Mouse (Mus musculus): ENCODE results near the gene Osbpl9. TPM values are rescaled to one million over a fixed set of nuclear protein-coding genes. Genes with fewer than 3 reads are reported as not detected.

Osbpl9 gene
- polyA plus RNA-seq, 1 experiment from 2014 or later, result 83.1 TPM

DNA sequence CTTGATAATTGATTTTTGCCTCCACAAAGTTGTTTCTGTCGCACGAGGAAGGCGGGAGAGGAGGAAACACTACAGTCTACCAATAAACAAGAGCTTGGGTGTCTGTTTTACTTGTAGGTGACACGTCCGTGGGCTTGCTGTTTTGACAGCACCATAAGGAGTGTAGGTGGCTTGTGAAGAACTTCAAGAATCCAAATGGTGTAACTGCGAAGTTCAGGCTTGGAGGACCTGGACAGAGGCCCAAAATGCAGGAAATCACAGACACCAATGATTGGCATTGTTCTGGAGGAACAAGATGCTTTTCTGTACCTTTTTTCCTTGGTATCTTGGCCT, 83.8 kb downstream of the Osbpl9 start:
- Histone ChIP-seq H3K4me1 (ENCODE audit: control insufficient read depth, insufficient read depth, low read length) (no peaks in the 10 kb centered on the region), H3K4me3 (ENCODE audit: low read depth, low read length) (peak overlapping the region; percentile 47), H3K9ac (ENCODE audit: low read length) (peak overlapping the region; percentile 45), H3K36me3 (ENCODE audit: control insufficient read depth, insufficient read depth, low read length) (no peaks in the 10 kb centered on the region), H3K27ac (ENCODE audit: low read depth, low read length) (no peak overlapping the region), H3K4me2 (ENCODE audit: low read depth) (peak overlapping the region; percentile 68), H3K27me3 (ENCODE audit: control insufficient read depth, insufficient read depth, low read length) (no peaks in the 10 kb centered on the region), H3K9me3 (ENCODE audit: control insufficient read depth, low read length) (no peaks in the 10 kb centered on the region)
- WGBS, result 7% methylated on average over 6 of the region's 6 CpGs
- ATAC-seq (ENCODE audit: insufficient read depth, low FRiP score, low TSS enrichment), result 0 out of 2 replicates have a peak, but pooled peaks have one; percentile 20
- no peak for DNase-seq (ENCODE audit: low spot score)

DNA sequence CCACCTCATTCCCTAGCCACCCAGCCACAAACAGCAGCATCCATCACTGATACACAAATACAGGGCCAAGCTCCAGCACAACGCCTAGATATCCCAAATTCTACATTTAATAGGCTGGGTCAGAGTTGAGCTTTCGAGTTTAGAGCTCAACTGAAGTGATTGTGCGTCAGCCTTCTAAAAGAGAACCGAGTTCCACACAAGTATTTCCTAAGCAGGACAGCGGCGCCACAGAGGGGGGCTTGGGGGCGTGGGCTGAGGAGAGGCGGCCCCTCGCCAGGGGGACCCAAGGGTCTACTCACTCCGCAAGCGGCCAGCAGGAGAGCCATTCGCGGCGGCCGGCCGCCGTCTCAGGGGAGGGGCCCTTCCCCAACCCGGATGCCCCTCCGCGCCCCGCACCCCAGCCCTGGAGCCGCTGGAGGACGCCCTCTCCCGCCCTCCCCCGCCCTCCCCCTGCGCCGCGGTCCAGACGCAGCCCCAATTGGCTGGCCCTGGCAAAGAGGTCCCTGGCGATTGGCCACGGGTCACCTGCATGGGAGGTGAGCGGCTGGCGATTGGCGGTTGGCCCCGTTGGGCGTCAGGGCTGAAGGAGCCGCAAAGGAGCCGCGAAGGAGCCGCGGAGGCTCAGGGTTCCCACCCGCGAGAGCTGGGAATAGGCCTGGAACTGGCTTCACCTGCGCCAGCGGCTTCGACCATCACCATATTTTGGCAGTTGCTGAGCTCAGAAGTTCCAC, 84.3 kb downstream of the Osbpl9 start:
- H3K4me2 ChIP-seq (ENCODE audit: low read depth), result peak overlapping the region; percentile 68
- no peaks in the 10 kb centered on the region for H3K36me3 ChIP-seq (ENCODE audit: control insufficient read depth, insufficient read depth, low read length)
- H3K9ac ChIP-seq (ENCODE audit: low read length), result peak overlapping the region; percentile 45
- no peaks in the 10 kb centered on the region for H3K27me3 ChIP-seq (ENCODE audit: control insufficient read depth, insufficient read depth, low read length)
- WGBS, result 0% methylated on average over 34 of the region's 46 CpGs
- DNase-seq (ENCODE audit: low spot score) (peak; percentile 91), ATAC-seq (ENCODE audit: insufficient read depth, low FRiP score, low TSS enrichment) (peak; percentile 99)
- peak overlapping the region; percentile 47 for H3K4me3 ChIP-seq (ENCODE audit: low read depth, low read length)
- H3K9me3 ChIP-seq (ENCODE audit: control insufficient read depth, low read length), result no peaks in the 10 kb centered on the region
- H3K27ac ChIP-seq (ENCODE audit: low read depth, low read length), result no peak overlapping the region
- no peaks in the 10 kb centered on the region for H3K4me1 ChIP-seq (ENCODE audit: control insufficient read depth, insufficient read depth, low read length)

DNA sequence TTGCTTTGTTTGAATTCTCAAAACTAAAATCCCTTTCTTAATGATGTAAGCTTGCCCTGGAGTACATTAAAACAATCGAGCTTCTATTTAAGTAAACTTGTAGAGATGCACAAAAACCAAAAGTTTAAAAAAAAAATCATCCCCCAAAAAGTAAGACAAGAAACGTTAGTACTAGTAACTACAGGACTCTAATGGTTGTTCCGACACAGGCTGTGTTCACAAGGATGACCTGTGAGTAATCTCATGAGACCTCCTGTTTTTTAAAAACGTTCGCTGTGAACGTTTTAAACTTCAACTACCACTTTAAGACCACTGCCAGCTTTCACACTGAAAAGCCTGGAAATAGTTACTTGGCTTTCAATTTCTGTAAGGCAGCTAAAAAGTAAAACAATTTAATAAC, 85.1 kb downstream of the Osbpl9 start:
- H3K9me3 ChIP-seq (ENCODE audit: control insufficient read depth, low read length), result no peaks in the 10 kb centered on the region
- no peaks in the 10 kb centered on the region for H3K27me3 ChIP-seq (ENCODE audit: control insufficient read depth, insufficient read depth, low read length)
- peak overlapping the region; percentile 68; the same call in 1 of the 2 replicates for H3K4me2 ChIP-seq (ENCODE audit: low read depth)
- H3K27ac ChIP-seq (ENCODE audit: low read depth, low read length), result no peak overlapping the region
- H3K36me3 ChIP-seq (ENCODE audit: control insufficient read depth, insufficient read depth, low read length), result no peaks in the 10 kb centered on the region
- DNase-seq (ENCODE audit: low spot score), result no peak
- H3K9ac ChIP-seq (ENCODE audit: low read length), result no peak overlapping the region
- 52% methylated on average over 6 of the region's 6 CpGs for WGBS
- no peak overlapping the region for H3K4me3 ChIP-seq (ENCODE audit: low read depth, low read length)
- no peak for ATAC-seq (ENCODE audit: insufficient read depth, low FRiP score, low TSS enrichment)
- H3K4me1 ChIP-seq (ENCODE audit: control insufficient read depth, insufficient read depth, low read length), result no peaks in the 10 kb centered on the region

DNA sequence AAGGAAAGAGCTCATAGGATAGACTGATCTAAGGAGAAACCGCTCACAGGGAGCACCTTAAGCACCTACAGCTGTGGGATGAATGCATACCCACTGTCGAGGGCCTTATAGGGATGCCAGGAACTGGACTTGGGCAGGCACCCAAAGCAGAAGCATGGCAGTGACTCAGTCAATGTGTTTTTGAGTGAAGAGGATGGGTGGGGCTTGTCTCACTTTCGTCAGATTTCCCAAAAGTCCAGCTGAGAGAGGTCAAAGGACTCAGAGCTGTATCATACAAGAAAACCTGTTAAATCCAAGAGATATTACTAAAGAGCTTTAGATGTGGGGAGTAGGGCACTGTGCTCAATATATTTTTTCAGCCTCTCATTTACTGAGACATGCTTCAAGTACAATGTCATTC, 85.6 kb downstream of the Osbpl9 start:
- Histone ChIP-seq H3K9me3 (ENCODE audit: control insufficient read depth, low read length) (no peaks in the 10 kb centered on the region), H3K36me3 (ENCODE audit: control insufficient read depth, insufficient read depth, low read length) (no peaks in the 10 kb centered on the region), H3K27me3 (ENCODE audit: control insufficient read depth, insufficient read depth, low read length) (no peaks in the 10 kb centered on the region), H3K4me2 (ENCODE audit: low read depth) (no peak overlapping the region), H3K4me3 (ENCODE audit: low read depth, low read length) (no peak overlapping the region), H3K27ac (ENCODE audit: low read depth, low read length) (no peak overlapping the region), H3K4me1 (ENCODE audit: control insufficient read depth, insufficient read depth, low read length) (no peaks in the 10 kb centered on the region), H3K9ac (ENCODE audit: low read length) (no peak overlapping the region)
- ATAC-seq (ENCODE audit: insufficient read depth, low FRiP score, low TSS enrichment) (no peak), DNase-seq (ENCODE audit: low spot score) (no peak)
- WGBS, result 73% methylated on average over 3 of the region's 3 CpGs

DNA sequence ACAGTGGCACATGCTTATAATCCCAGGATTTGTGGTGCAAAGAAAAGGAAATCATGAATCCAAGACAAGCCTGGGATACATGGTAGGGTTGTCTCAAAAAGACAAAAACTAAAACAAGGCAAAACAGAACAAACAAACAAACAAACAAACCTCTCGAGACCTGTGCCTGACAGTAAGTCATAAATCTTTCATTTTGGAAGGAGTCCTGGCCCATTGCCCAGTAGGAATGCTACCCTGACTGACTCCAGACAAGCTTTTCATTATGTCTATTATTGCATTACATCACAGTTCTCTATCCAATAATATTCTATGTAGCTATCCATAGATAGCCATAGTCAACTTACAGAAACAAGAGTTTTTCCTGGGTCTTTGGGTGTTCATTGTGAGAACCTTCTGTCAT, 86.3 kb downstream of the Osbpl9 start:
- Histone ChIP-seq H3K36me3 (ENCODE audit: control insufficient read depth, insufficient read depth, low read length) (no peaks in the 10 kb centered on the region), H3K4me2 (ENCODE audit: low read depth) (no peak overlapping the region), H3K9ac (ENCODE audit: low read length) (no peak overlapping the region), H3K4me1 (ENCODE audit: control insufficient read depth, insufficient read depth, low read length) (no peaks in the 10 kb centered on the region), H3K9me3 (ENCODE audit: control insufficient read depth, low read length) (no peaks in the 10 kb centered on the region), H3K4me3 (ENCODE audit: low read depth, low read length) (no peak overlapping the region), H3K27ac (ENCODE audit: low read depth, low read length) (no peak overlapping the region), H3K27me3 (ENCODE audit: control insufficient read depth, insufficient read depth, low read length) (no peaks in the 10 kb centered on the region)
- WGBS, result 71% methylated on average over 1 of the region's 1 CpGs
- DNase-seq (ENCODE audit: low spot score), result no peak
- no peak for ATAC-seq (ENCODE audit: insufficient read depth, low FRiP score, low TSS enrichment)

DNA sequence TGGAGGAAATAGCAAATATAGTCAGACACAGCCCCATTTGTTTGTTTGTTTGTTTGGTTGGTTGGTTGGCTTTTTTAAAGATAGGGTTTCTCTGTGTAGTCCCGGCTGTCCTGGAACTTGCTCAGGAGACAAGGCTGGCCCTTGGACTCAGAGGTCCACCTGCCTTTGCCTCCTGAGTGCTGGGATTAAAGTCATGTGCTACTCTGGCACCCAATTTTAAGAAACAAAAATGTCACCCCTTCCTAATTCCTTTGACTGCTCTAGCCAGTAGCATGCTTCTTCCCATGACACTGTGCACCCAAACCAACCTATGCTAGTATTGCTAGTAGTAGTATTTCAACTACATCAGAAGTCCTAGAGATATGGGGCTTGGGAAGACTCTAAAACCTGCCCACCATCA, 87.8 kb downstream of the Osbpl9 start:
- 96% methylated on average over 1 of the region's 1 CpGs for WGBS
- H3K27ac ChIP-seq (ENCODE audit: low read depth, low read length), result no peak overlapping the region
- no peak for DNase-seq (ENCODE audit: low spot score)
- no peaks in the 10 kb centered on the region for H3K4me1 ChIP-seq (ENCODE audit: control insufficient read depth, insufficient read depth, low read length)
- ATAC-seq (ENCODE audit: insufficient read depth, low FRiP score, low TSS enrichment), result no peak
- H3K9ac ChIP-seq (ENCODE audit: low read length), result no peak overlapping the region
- H3K27me3 ChIP-seq (ENCODE audit: control insufficient read depth, insufficient read depth, low read length), result no peaks in the 10 kb centered on the region
- H3K4me2 ChIP-seq (ENCODE audit: low read depth), result no peak overlapping the region
- no peak overlapping the region for H3K4me3 ChIP-seq (ENCODE audit: low read depth, low read length)
- H3K9me3 ChIP-seq (ENCODE audit: control insufficient read depth, low read length), result no peaks in the 10 kb centered on the region
- no peaks in the 10 kb centered on the region for H3K36me3 ChIP-seq (ENCODE audit: control insufficient read depth, insufficient read depth, low read length)

DNA sequence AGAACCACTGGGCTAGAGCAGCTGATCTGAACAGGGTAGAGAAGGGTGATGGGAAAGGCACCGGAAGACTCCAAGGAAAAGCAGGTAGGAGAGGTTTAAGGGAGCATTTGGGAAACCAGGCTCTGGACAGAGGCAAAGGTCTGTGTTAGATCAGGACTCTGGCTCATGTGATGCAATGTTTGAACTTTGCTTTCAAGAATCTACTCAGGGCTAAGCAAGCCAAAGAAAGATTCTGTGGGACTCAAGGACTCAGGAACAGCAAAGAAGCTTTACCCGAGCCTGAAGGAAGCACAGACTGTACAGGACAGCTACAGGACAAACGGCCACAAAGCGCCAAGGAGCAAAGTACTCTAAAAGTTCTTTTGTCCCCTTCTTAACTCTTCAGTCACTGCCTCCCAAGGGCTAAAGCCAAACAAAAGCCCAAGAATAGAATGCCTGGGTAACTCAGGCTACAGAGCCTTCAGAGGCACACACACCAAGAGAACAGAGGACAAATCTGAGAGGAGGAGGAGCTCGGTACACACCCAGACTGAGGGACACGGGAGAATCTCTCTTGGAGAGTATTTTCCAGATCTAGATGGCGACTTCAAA, 89.1 kb downstream of the Osbpl9 start:
- Histone ChIP-seq H3K27me3 (ENCODE audit: control insufficient read depth, insufficient read depth, low read length) (no peaks in the 10 kb centered on the region), H3K9me3 (ENCODE audit: control insufficient read depth, low read length) (no peaks in the 10 kb centered on the region), H3K36me3 (ENCODE audit: control insufficient read depth, insufficient read depth, low read length) (no peaks in the 10 kb centered on the region), H3K4me2 (ENCODE audit: low read depth) (no peak overlapping the region), H3K4me1 (ENCODE audit: control insufficient read depth, insufficient read depth, low read length) (no peaks in the 10 kb centered on the region), H3K9ac (ENCODE audit: low read length) (no peak overlapping the region), H3K27ac (ENCODE audit: low read depth, low read length) (no peak overlapping the region), H3K4me3 (ENCODE audit: low read depth, low read length) (no peak overlapping the region)
- WGBS, result 60% methylated on average over 7 of the region's 7 CpGs
- no peak for ATAC-seq (ENCODE audit: insufficient read depth, low FRiP score, low TSS enrichment)
- no peak for DNase-seq (ENCODE audit: low spot score)

DNA sequence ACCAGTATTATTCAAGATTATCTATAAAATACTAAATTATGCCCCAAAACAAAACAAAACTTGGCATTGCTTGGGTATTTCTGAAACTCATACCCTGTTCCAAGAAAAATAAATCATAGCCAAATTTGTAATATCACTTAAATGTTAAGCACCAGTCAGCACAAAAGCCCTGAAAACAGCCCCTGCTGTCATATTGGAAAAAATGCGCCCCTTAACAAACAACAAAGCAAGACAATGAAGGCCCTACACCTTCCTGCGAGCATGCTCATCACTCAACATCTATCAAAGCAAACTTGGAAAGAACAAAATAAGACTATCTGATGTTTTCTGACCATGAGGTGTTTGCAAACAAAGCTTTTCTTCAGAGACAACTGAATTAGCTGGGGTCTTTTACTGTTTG, 91.1 kb downstream of the Osbpl9 start:
- WGBS, result 86% methylated on average over 2 of the region's 2 CpGs
- Histone ChIP-seq H3K27ac (ENCODE audit: low read depth, low read length) (no peak overlapping the region), H3K27me3 (ENCODE audit: control insufficient read depth, insufficient read depth, low read length) (no peaks in the 10 kb centered on the region), H3K4me2 (ENCODE audit: low read depth) (no peak overlapping the region), H3K9me3 (ENCODE audit: control insufficient read depth, low read length) (no peaks in the 10 kb centered on the region), H3K4me1 (ENCODE audit: control insufficient read depth, insufficient read depth, low read length) (no peaks in the 10 kb centered on the region), H3K9ac (ENCODE audit: low read length) (no peak overlapping the region), H3K36me3 (ENCODE audit: control insufficient read depth, insufficient read depth, low read length) (no peaks in the 10 kb centered on the region), H3K4me3 (ENCODE audit: low read depth, low read length) (no peak overlapping the region)
- ATAC-seq (ENCODE audit: insufficient read depth, low FRiP score, low TSS enrichment) (no peak), DNase-seq (ENCODE audit: low spot score) (no peak)

DNA sequence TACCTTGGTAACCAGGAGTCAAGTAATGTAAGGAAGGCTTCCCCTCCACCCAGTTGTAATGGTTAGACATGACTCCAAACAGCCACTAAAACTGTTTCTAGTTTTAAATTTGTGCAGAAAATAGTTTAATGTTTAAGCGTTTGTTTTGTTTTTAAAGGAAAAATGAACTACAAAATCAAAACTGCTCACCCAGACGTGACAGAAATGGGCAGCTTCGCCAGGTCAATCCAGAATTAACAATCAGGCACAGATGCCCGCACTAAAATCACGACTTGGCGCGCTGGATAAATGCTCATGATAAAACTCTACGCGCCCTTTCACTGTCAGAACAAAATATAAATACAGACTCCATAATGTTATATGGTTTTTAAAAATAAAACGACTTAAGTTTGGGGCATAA, 92.4 kb downstream of the Osbpl9 start:
- H3K36me3 ChIP-seq (ENCODE audit: control insufficient read depth, insufficient read depth, low read length), result no peaks in the 10 kb centered on the region
- H3K27me3 ChIP-seq (ENCODE audit: control insufficient read depth, insufficient read depth, low read length), result no peaks in the 10 kb centered on the region
- H3K4me1 ChIP-seq (ENCODE audit: control insufficient read depth, insufficient read depth, low read length), result no peaks in the 10 kb centered on the region
- WGBS, result 92% methylated on average over 10 of the region's 10 CpGs
- ATAC-seq (ENCODE audit: insufficient read depth, low FRiP score, low TSS enrichment) (no peak), DNase-seq (ENCODE audit: low spot score) (no peak)
- no peak overlapping the region for H3K9ac ChIP-seq (ENCODE audit: low read length)
- H3K27ac ChIP-seq (ENCODE audit: low read depth, low read length), result no peak overlapping the region
- no peak overlapping the region for H3K4me2 ChIP-seq (ENCODE audit: low read depth)
- H3K4me3 ChIP-seq (ENCODE audit: low read depth, low read length), result no peak overlapping the region
- no peaks in the 10 kb centered on the region for H3K9me3 ChIP-seq (ENCODE audit: control insufficient read depth, low read length)
